Mouse (Mus musculus): ENCODE results near the gene Unc79. TPM values are rescaled to one million over a fixed set of nuclear protein-coding genes. Genes with fewer than 3 reads are reported as not detected.

Gene Unc79
- polyA plus RNA-seq, 1 experiment from 2014 or later: 0.24 TPM

- Histone ChIP-seq H3K4me2 (replicated peaks; ENCODE audit: low read depth, low read length) (no peak overlapping the region), H3K27me3 (replicated peaks; ENCODE audit: insufficient read depth, low read length) (no peaks in the 10 kb centered on the region), H3K36me3 (ENCODE audit: insufficient read depth, low read length) (no peaks in the 10 kb centered on the region), H3K9ac (replicated peaks; ENCODE audit: low read depth) (no peak overlapping the region), H3K27ac (ENCODE audit: low read length) (no peak overlapping the region), H3K9me3 (ENCODE audit: low read length) (no peaks in the 10 kb centered on the region), H3K4me1 (ENCODE audit: insufficient read depth, low read depth, low read length) (no peaks in the 10 kb centered on the region), H3K4me3 (ENCODE audit: low read depth, low read length) (no peak overlapping the region)
- ATAC-seq (no peak), DNase-seq (ENCODE audit: low spot score) (no peak)
- WGBS: 40% methylated on average over 3 of the region's 3 CpGs
- no peak for TF ChIP-seq CTCF (IDR thresholded peaks at IDR 0.05)
These were observed 12.4 kb downstream of the Unc79 start for GRCm38 (mm10) chr12:102961066-102961465.

- ATAC-seq (no peak), DNase-seq (ENCODE audit: low spot score) (no peak)
- no peak overlapping the region for H3K27ac ChIP-seq (ENCODE audit: low read length)
- no peaks in the 10 kb centered on the region for H3K36me3 ChIP-seq (ENCODE audit: insufficient read depth, low read length)
- WGBS: 71% methylated on average over 3 of the region's 3 CpGs
- no peaks in the 10 kb centered on the region for H3K27me3 ChIP-seq (replicated peaks; ENCODE audit: insufficient read depth, low read length)
- no peaks in the 10 kb centered on the region for H3K4me1 ChIP-seq (ENCODE audit: insufficient read depth, low read depth, low read length)
- H3K9me3 ChIP-seq (ENCODE audit: low read length): no peaks in the 10 kb centered on the region
- H3K4me3 ChIP-seq (ENCODE audit: low read depth, low read length): no peak overlapping the region
- H3K4me2 ChIP-seq (replicated peaks; ENCODE audit: low read depth, low read length): no peak overlapping the region
- TF ChIP-seq EP300 (IDR thresholded peaks at IDR 0.05) (no peak), CTCF (IDR thresholded peaks at IDR 0.05) (no peak)
- H3K9ac ChIP-seq (replicated peaks; ENCODE audit: low read depth): no peak overlapping the region
These were observed 15.8 kb downstream of the Unc79 start for GRCm38 (mm10) chr12:102964486-102964885.

DNA sequence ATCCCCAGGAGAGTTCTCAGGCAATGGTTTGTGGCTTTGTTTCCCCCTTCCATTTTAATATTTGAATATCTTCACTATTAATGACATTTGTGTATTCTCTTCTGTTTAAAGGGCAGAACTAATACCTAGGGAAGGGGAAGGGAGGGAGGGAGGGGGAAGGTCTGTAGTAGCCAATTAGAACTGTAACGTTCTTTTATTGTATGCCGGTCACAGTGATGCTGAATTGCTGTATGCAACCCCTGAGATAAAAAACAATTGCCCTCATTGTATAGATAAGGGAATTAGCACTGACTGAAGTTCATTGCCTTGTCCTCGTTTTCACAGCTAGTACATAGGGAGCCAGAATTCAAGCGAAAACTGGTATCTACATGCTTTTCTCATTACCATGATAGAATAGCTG, 31.9 kb downstream of the Unc79 start:
- DNase-seq (ENCODE audit: low spot score) (no peak), ATAC-seq (no peak)
- H3K9ac ChIP-seq (replicated peaks; ENCODE audit: low read depth): no peak overlapping the region
- TF ChIP-seq EP300 (IDR thresholded peaks at IDR 0.05) (no peak), CTCF (IDR thresholded peaks at IDR 0.05) (no peak)
- H3K27ac ChIP-seq (ENCODE audit: low read length): no peak overlapping the region
- H3K4me2 ChIP-seq (replicated peaks; ENCODE audit: low read depth, low read length): no peak overlapping the region
- H3K9me3 ChIP-seq (ENCODE audit: low read length): no peaks in the 10 kb centered on the region
- WGBS: 59% methylated on average over 4 of the region's 4 CpGs
- H3K4me3 ChIP-seq (ENCODE audit: low read depth, low read length): no peak overlapping the region
- H3K27me3 ChIP-seq (replicated peaks; ENCODE audit: insufficient read depth, low read length): no peaks in the 10 kb centered on the region
- no peaks in the 10 kb centered on the region for H3K4me1 ChIP-seq (ENCODE audit: insufficient read depth, low read depth, low read length)
- H3K36me3 ChIP-seq (ENCODE audit: insufficient read depth, low read length): no peaks in the 10 kb centered on the region

- H3K4me3 ChIP-seq (ENCODE audit: low read depth, low read length): no peak overlapping the region
- no peak overlapping the region for H3K27ac ChIP-seq (ENCODE audit: low read length)
- no peaks in the 10 kb centered on the region for H3K36me3 ChIP-seq (ENCODE audit: insufficient read depth, low read length)
- 98% methylated on average over 3 of the region's 3 CpGs for WGBS
- DNase-seq (ENCODE audit: low spot score): no peak
- no peaks in the 10 kb centered on the region for H3K4me1 ChIP-seq (ENCODE audit: insufficient read depth, low read depth, low read length)
- no peak overlapping the region for H3K9ac ChIP-seq (replicated peaks; ENCODE audit: low read depth)
- H3K4me2 ChIP-seq (replicated peaks; ENCODE audit: low read depth, low read length): no peak overlapping the region
- no peaks in the 10 kb centered on the region for H3K27me3 ChIP-seq (replicated peaks; ENCODE audit: insufficient read depth, low read length)
- TF ChIP-seq CTCF (IDR thresholded peaks at IDR 0.05): no peak
- no peaks in the 10 kb centered on the region for H3K9me3 ChIP-seq (ENCODE audit: low read length)
- ATAC-seq: no peak
These were observed 32.9 kb downstream of the Unc79 start for GRCm38 (mm10) chr12:102981543-102981942.

GRCm38 (mm10) chr12:102985401-102985800, 36.7 kb downstream of the Unc79 start:
- TF ChIP-seq EP300 (IDR thresholded peaks at IDR 0.05) (no peak), CTCF (IDR thresholded peaks at IDR 0.05) (no peak)
- H3K9me3 ChIP-seq (ENCODE audit: low read length): no peaks in the 10 kb centered on the region
- no peak overlapping the region for H3K4me2 ChIP-seq (replicated peaks; ENCODE audit: low read depth, low read length)
- H3K27me3 ChIP-seq (replicated peaks; ENCODE audit: insufficient read depth, low read length): no peaks in the 10 kb centered on the region
- ATAC-seq (no peak), DNase-seq (ENCODE audit: low spot score) (no peak)
- H3K9ac ChIP-seq (replicated peaks; ENCODE audit: low read depth): no peak overlapping the region
- H3K27ac ChIP-seq (ENCODE audit: low read length): no peak overlapping the region
- no peaks in the 10 kb centered on the region for H3K36me3 ChIP-seq (ENCODE audit: insufficient read depth, low read length)
- no peaks in the 10 kb centered on the region for H3K4me1 ChIP-seq (ENCODE audit: insufficient read depth, low read depth, low read length)
- no peak overlapping the region for H3K4me3 ChIP-seq (ENCODE audit: low read depth, low read length)

DNA sequence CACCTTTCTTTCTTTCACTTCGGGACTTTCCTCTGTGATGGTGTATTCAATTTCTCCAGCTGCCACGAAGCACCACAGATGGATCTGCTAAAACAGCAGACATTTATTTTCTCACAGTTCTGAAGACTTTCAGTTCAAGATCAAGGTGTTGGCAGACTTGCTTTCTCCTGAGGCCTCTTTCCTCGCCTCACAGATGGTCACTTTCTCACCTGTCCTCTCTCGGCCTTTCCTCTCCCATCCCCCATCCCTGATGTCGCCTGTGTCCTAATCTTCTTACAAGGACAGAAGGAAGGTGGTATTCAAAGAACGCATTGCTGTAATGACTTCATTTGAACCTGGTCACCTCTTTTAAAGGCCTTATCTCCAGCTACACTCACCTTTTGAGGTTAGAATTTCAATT, 39.1 kb downstream of the Unc79 start:
- H3K4me1 ChIP-seq (ENCODE audit: insufficient read depth, low read depth, low read length): no peaks in the 10 kb centered on the region

GRCm38 (mm10) chr12:103008491-103008890, 59.8 kb downstream of the Unc79 start:
- Histone ChIP-seq H3K27ac (ENCODE audit: low read length) (no peak overlapping the region), H3K36me3 (ENCODE audit: insufficient read depth, low read length) (no peaks in the 10 kb centered on the region), H3K9me3 (ENCODE audit: low read length) (no peaks in the 10 kb centered on the region), H3K4me1 (ENCODE audit: insufficient read depth, low read depth, low read length) (no peaks in the 10 kb centered on the region), H3K9ac (replicated peaks; ENCODE audit: low read depth) (no peak overlapping the region), H3K27me3 (replicated peaks; ENCODE audit: insufficient read depth, low read length) (no peaks in the 10 kb centered on the region), H3K4me3 (ENCODE audit: low read depth, low read length) (no peak overlapping the region), H3K4me2 (replicated peaks; ENCODE audit: low read depth, low read length) (no peak overlapping the region)
- ATAC-seq (no peak), DNase-seq (ENCODE audit: low spot score) (no peak)
- TF ChIP-seq EP300 (IDR thresholded peaks at IDR 0.05) (no peak), CTCF (IDR thresholded peaks at IDR 0.05) (no peak)
- 40% methylated on average over 4 of the region's 4 CpGs for WGBS

More for the DNA sequence above, 39.1 kb downstream of the Unc79 start:
- WGBS: 61% methylated on average over 6 of the region's 6 CpGs
- Histone ChIP-seq H3K9ac (replicated peaks; ENCODE audit: low read depth) (no peak overlapping the region), H3K4me3 (ENCODE audit: low read depth, low read length) (no peak overlapping the region), H3K36me3 (ENCODE audit: insufficient read depth, low read length) (no peaks in the 10 kb centered on the region), H3K9me3 (ENCODE audit: low read length) (no peaks in the 10 kb centered on the region), H3K27ac (ENCODE audit: low read length) (no peak overlapping the region), H3K4me2 (replicated peaks; ENCODE audit: low read depth, low read length) (no peak overlapping the region), H3K27me3 (replicated peaks; ENCODE audit: insufficient read depth, low read length) (no peaks in the 10 kb centered on the region)
- TF ChIP-seq EP300 (IDR thresholded peaks at IDR 0.05): no peak
- no peak for TF ChIP-seq CTCF (IDR thresholded peaks at IDR 0.05)
- DNase-seq (ENCODE audit: low spot score) (no peak), ATAC-seq (no peak)
